Mouse (Mus musculus) stomach, postnatal 0 days (tissue): ENCODE measurements around the gene Muc20. TPM values are rescaled to one million over a fixed set of nuclear protein-coding genes. Genes with fewer than 3 reads are reported as not detected.

Experiments used
- ATAC-seq: fragments of 200-750 bp; cut with Nextera tagmentation; 2 replicates; pipeline ENCODE4 v1.8.0; 2017; ENCODE audit not compliant: low FRiP score, low TSS enrichment
- DNase-seq: peaks from one replicate; pipeline ENCODE4 v3.0.0-alpha.2; 2016; ENCODE audit warnings: low spot score
- H3K27ac ChIP-seq: fragments of 300-500 bp; sonication (generic); replicated peaks from 2 replicates; pipeline ENCODE4 v1.5.1; 2014; ENCODE audit warnings: mild to moderate bottlenecking, control low read depth
- H3K27me3 ChIP-seq: fragments of 300-500 bp; sonication (generic); 2 replicates; pipeline ENCODE4 v1.6.1; 2014; ENCODE audit warnings: low read length; ENCODE audit not compliant: control insufficient read depth, insufficient read depth
- H3K36me3 ChIP-seq: fragments of 300-500 bp; sonication (generic); 2 replicates; pipeline ENCODE4 v1.6.1; 2014; ENCODE audit warnings: low read length, mixed read lengths; ENCODE audit not compliant: control insufficient read depth, insufficient read depth
- H3K4me1 ChIP-seq: fragments of 300-500 bp; sonication (generic); replicated peaks from 2 replicates; pipeline ENCODE4 v1.6.1; 2014; ENCODE audit warnings: antibody characterized with exemption; ENCODE audit not compliant: control insufficient read depth, insufficient read depth
- H3K4me2 ChIP-seq: fragments of 300-500 bp; sonication (generic); replicated peaks from 2 replicates; pipeline ENCODE4 v1.6.1; 2014; ENCODE audit warnings: low read depth, mild to moderate bottlenecking, control low read depth, moderate library complexity
- H3K4me3 ChIP-seq: fragments of 300-500 bp; sonication (generic); 2 replicates; pipeline ENCODE4 v1.5.1; 2014; ENCODE audit warnings: low read depth, low read length, control low read depth
- H3K9ac ChIP-seq: fragments of 300-500 bp; sonication (generic); 2 replicates; pipeline ENCODE4 v1.6.1; 2014; ENCODE audit warnings: mild to moderate bottlenecking, low read length, control low read depth, mixed read lengths
- H3K9me3 ChIP-seq: fragments of 300-500 bp; sonication (generic); 2 replicates; pipeline ENCODE4 v1.6.1; 2016; ENCODE audit warnings: low read length; ENCODE audit not compliant: control insufficient read depth
- CTCF ChIP-seq: IDR thresholded peaks from 2 replicates; pipeline ENCODE4 v1.5.1; 2016; ENCODE audit warnings: antibody characterized with exemption, low read depth, mild to moderate bottlenecking, moderate library complexity
- EP300 ChIP-seq: optimal IDR thresholded peaks from 2 replicates; pipeline ENCODE3; 2016; ENCODE audit warnings: antibody characterized with exemption
- polyA plus RNA-seq: library from polyadenylated mRNA; unstranded; fragments of >200 nt; fragmentation: Nextera tagmentation; extraction: Ambion mirVana; gene quantifications from 2 replicates; pipeline ENCODE4 v1.2.1, GENCODE M21; 2015

The Muc20 gene
- polyA plus RNA-seq, 1 experiment from 2014 or later: 0.51 TPM

DNA sequence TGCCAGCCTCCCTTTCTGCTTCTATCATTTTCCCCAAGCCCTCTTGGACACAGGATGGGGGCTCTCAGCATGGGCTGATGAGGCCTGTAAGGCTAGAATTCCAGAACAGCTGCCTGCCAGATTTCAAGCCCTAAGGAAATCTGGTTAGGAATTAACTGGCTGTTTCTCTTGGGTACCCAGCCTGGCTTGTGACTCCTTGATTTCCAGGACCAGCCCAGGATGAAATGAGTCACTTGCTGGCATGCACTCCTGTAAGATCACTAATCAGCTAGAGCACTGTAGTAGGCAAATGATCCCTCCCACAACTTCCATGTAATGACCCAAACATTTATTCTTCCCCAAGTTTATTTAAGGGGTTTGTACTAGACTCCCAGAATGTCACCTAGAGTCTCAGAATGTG, 69.0 kb downstream of the Muc20 start:
- H3K27me3 ChIP-seq: no peaks in the 10 kb centered on the region
- DNase-seq: peak; percentile 57
- H3K27ac ChIP-seq: no peak overlapping the region
- H3K9ac ChIP-seq: no peak overlapping the region
- peak; percentile 77 for ATAC-seq
- no peak overlapping the region for H3K4me2 ChIP-seq
- H3K4me1 ChIP-seq: no peaks in the 10 kb centered on the region
- TF ChIP-seq EP300 (no peak), CTCF (no peak)
- H3K36me3 ChIP-seq: no peaks in the 10 kb centered on the region
- H3K9me3 ChIP-seq: no peaks in the 10 kb centered on the region
- no peak overlapping the region for H3K4me3 ChIP-seq

Other genes starting within 250 kb of the Muc20 start
- 45.6 and 50.0 TPM in 2 replicates for gene Tfrc, start 188.5 kb downstream of the Muc20 start, polyA plus RNA-seq
- gene Tnk2, start 153.6 kb downstream of the Muc20 start, polyA plus RNA-seq: 17.1 and 21.0 TPM in 2 replicates
- 2.5 and 2.8 TPM in 2 replicates for gene Muc4, start 61.5 kb downstream of the Muc20 start, polyA plus RNA-seq
- gene Smbd1, start 13.0 kb upstream of the Muc20 start, polyA plus RNA-seq: 0.19 and 0.21 TPM in 2 replicates
- gene Fyttd1, start 80.1 kb upstream of the Muc20 start, polyA plus RNA-seq: 60.4 and 66.5 TPM in 2 replicates
- gene Rubcn, start 80.3 kb upstream of the Muc20 start, polyA plus RNA-seq: 7.1 and 8.3 TPM in 2 replicates
- 5.4 and 8.1 TPM in 2 replicates for gene Lrch3, start 116.7 kb upstream of the Muc20 start, polyA plus RNA-seq